Mouse (Mus musculus) G1E (cell line): Measurements from ENCODE around the gene Ghsr. TPM values are rescaled to one million over a fixed set of nuclear protein-coding genes. Genes with fewer than 3 reads are reported as not detected.
"Not testable (repeated sequence)": the region's sequence is repeated elsewhere in the genome, so short reads cannot be mapped to it uniquely, and the experiment has no call there.

ENCODE experiments used
- ATAC-seq: 2 replicates; pipeline ENCODE4 v1.8.0; 2016; ENCODE audit warnings: mild to moderate bottlenecking; ENCODE audit not compliant: insufficient number of reproducible peaks, poor library complexity, low FRiP score, severe bottlenecking; ENCODE audit errors: extremely low read depth
- DNase-seq: peaks from one replicate; pipeline ENCODE4 v3.0.0; 2012; ENCODE audit warnings: low spot score
- H3K27me3 ChIP-seq: 2 replicates; pipeline ENCODE4 v1.6.1; 2012; ENCODE audit warnings: mild to moderate bottlenecking, low read length, inconsistent platforms; ENCODE audit not compliant: insufficient read depth
- H3K36me3 ChIP-seq: replicated peaks from 2 replicates; pipeline ENCODE3; 2012; ENCODE audit warnings: mild to moderate bottlenecking, inconsistent platforms
- H3K4me1 ChIP-seq: 2 replicates; pipeline ENCODE4 v1.6.1; 2012; ENCODE audit warnings: low read depth, low read length, inconsistent platforms, mixed read lengths; ENCODE audit not compliant: insufficient read depth
- H3K4me3 ChIP-seq: 2 replicates; pipeline ENCODE4 v1.5.1; 2012; ENCODE audit warnings: low read depth, mild to moderate bottlenecking, inconsistent platforms, low read length, moderate library complexity, mixed read lengths
- H3K9me3 ChIP-seq: replicated peaks from 2 replicates; pipeline ENCODE4 v1.6.1; 2012; ENCODE audit warnings: inconsistent platforms
- CTCF ChIP-seq: IDR thresholded peaks from 2 replicates; pipeline ENCODE4 v1.5.1; 2012; ENCODE audit warnings: low read depth, low read length, inconsistent platforms, mixed read lengths
- GATA1 ChIP-seq: IDR thresholded peaks from 2 replicates; pipeline ENCODE4 v1.6.1; 2012; ENCODE audit warnings: borderline replicate concordance, low read length, inconsistent platforms, mixed read lengths
- GATA2 ChIP-seq: IDR thresholded peaks from 2 replicates; pipeline ENCODE4 v1.6.1; 2012; ENCODE audit warnings: low read depth, low read length, inconsistent platforms, borderline replicate concordance
- POLR2AphosphoS5 ChIP-seq: IDR thresholded peaks from 2 replicates; pipeline ENCODE4 v1.6.1; 2012; ENCODE audit warnings: low read depth, low read length, inconsistent platforms; ENCODE audit not compliant: insufficient replicate concordance
- TAL1 ChIP-seq: conservative IDR thresholded peaks from 2 replicates; pipeline ENCODE4 v1.6.1; 2012; ENCODE audit warnings: low read depth, low read length, inconsistent platforms, mixed read lengths
- polyA plus RNA-seq: library from polyadenylated mRNA; stranded (reverse); fragments of >175 nt; gene quantifications from 2 replicates; pipeline ENCODE4 v1.2.3, GENCODE M21; 2012
- total RNA-seq, 2 experiments: library from RNA; stranded (forward) in 1 of 2; stranded (reverse) in 1 of 2; fragments of 200-1000 nt in 1 of 2; fragments of >200 nt in 1 of 2; fragmentation: Nextera tagmentation in 1 of 2; gene quantifications; 2 replicates each; pipeline ENCODE4 v1.2.3; 2014 to 2017

The Ghsr gene
- total and polyA plus RNA-seq, 3 experiments, result 0.16 TPM; not detected in 2

GRCm38 (mm10) chr3:27370582-27371275, 422 bp upstream of the Ghsr start:
- ATAC-seq (no peak), DNase-seq (no peak)
- peaks cover 9% of the 10 kb centered on the region; the same call in 1 of the 2 replicates for H3K27me3 ChIP-seq
- TF ChIP-seq GATA2 (no peak), POLR2AphosphoS5 (no peak), TAL1 (no peak), GATA1 (no peak), CTCF (no peak)
- H3K9me3 ChIP-seq, result no peaks in the 10 kb centered on the region
- H3K36me3 ChIP-seq, result no peaks in the 10 kb centered on the region
- no peaks in the 10 kb centered on the region; the same call in 1 of the 2 replicates for H3K4me1 ChIP-seq
- no peak overlapping the region for H3K4me3 ChIP-seq

- Histone ChIP-seq H3K4me3 (0 out of 2 replicates have a peak overlapping the region, but pooled peaks have one; percentile 12), H3K9me3 (no peaks in the 10 kb centered on the region), H3K4me1 (no peaks in the 10 kb centered on the region; the same call in 1 of the 2 replicates), H3K27me3 (peaks cover 9% of the 10 kb centered on the region; the same call in 1 of the 2 replicates), H3K36me3 (no peaks in the 10 kb centered on the region)
- ATAC-seq (no peak), DNase-seq (no peak)
- TF ChIP-seq TAL1 (no peak), GATA2 (no peak), POLR2AphosphoS5 (no peak), CTCF (no peak), GATA1 (no peak)
Measured at GRCm38 (mm10) chr3:27371725-27372650, 837 bp downstream of the Ghsr start.

GRCm38 (mm10) chr3:27374396-27374795, 3.2 kb downstream of the Ghsr start:
- no peak for ATAC-seq
- TF ChIP-seq TAL1 (no peak), POLR2AphosphoS5 (no peak), CTCF (no peak)
- H3K9me3 ChIP-seq, result no peaks in the 10 kb centered on the region
- no peaks in the 10 kb centered on the region; the same call in 1 of the 2 replicates for H3K4me1 ChIP-seq
- no peak overlapping the region for H3K4me3 ChIP-seq
- DNase-seq, result no peak
- peaks cover 9% of the 10 kb centered on the region; the same call in 1 of the 2 replicates for H3K27me3 ChIP-seq
- H3K36me3 ChIP-seq, result no peaks in the 10 kb centered on the region

GRCm38 (mm10) chr3:27377935-27378334, 6.8 kb downstream of the Ghsr start:
- no peak for ATAC-seq
- H3K4me3 ChIP-seq, result no peak overlapping the region
- no peak for TF ChIP-seq GATA1
- no peak for TF ChIP-seq TAL1
- TF ChIP-seq CTCF, result no peak
- H3K27me3 ChIP-seq, result no peaks in the 10 kb centered on the region
- H3K9me3 ChIP-seq, result no peaks in the 10 kb centered on the region
- H3K36me3 ChIP-seq, result no peaks in the 10 kb centered on the region
- no peak for DNase-seq
- H3K4me1 ChIP-seq, result no peaks in the 10 kb centered on the region

GRCm38 (mm10) chr3:27384836-27385235, 13.7 kb downstream of the Ghsr start:
- ATAC-seq, result no peak
- no peaks in the 10 kb centered on the region for H3K4me1 ChIP-seq
- H3K4me3 ChIP-seq, result no peak overlapping the region
- no peak for DNase-seq
- TF ChIP-seq CTCF, result no peak
- TF ChIP-seq POLR2AphosphoS5, result no peak
- TF ChIP-seq GATA2, result no peak
- TF ChIP-seq GATA1, result no peak
- H3K36me3 ChIP-seq, result no peaks in the 10 kb centered on the region
- no peaks in the 10 kb centered on the region; the same call in 1 of the 2 replicates for H3K27me3 ChIP-seq
- H3K9me3 ChIP-seq, result no peaks in the 10 kb centered on the region

GRCm38 (mm10) chr3:27389923-27390322, 18.8 kb downstream of the Ghsr start:
- no peaks in the 10 kb centered on the region for H3K9me3 ChIP-seq
- ATAC-seq, result no peak
- no peak overlapping the region for H3K4me3 ChIP-seq
- H3K4me1 ChIP-seq, result no peaks in the 10 kb centered on the region
- DNase-seq, result no peak
- H3K27me3 ChIP-seq, result no peaks in the 10 kb centered on the region; the same call in 1 of the 2 replicates
- H3K36me3 ChIP-seq, result no peaks in the 10 kb centered on the region
- no peak for TF ChIP-seq TAL1
- TF ChIP-seq CTCF, result no peak
- no peak for TF ChIP-seq POLR2AphosphoS5
- no peak for TF ChIP-seq GATA1
- TF ChIP-seq GATA2, result no peak

- peaks cover 19% of the 10 kb centered on the region for H3K27me3 ChIP-seq
- not testable (repeated sequence) for H3K4me1 ChIP-seq, ATAC-seq, DNase-seq, H3K4me3 ChIP-seq, H3K9me3 ChIP-seq, H3K36me3 ChIP-seq
Measured at GRCm38 (mm10) chr3:27400996-27401395, 29.8 kb downstream of the Ghsr start.
